Mouse (Mus musculus): Measurements from ENCODE around the gene Jade3. TPM values are rescaled to one million over a fixed set of nuclear protein-coding genes. Genes with fewer than 3 reads are reported as not detected.

Gene Jade3
- polyA plus RNA-seq, 1 experiment = 0.02 TPM

- Histone ChIP-seq H3K4me3 (replicated peaks) (no peak overlapping the region), H3K9me3 (ENCODE audit: control insufficient read depth, low read length) (no peaks in the 10 kb centered on the region), H3K27me3 (ENCODE audit: control insufficient read depth) (no peaks in the 10 kb centered on the region), H3K36me3 (ENCODE audit: control insufficient read depth) (peaks cover 14% of the 10 kb centered on the region), H3K4me1 (ENCODE audit: control insufficient read depth) (no peaks in the 10 kb centered on the region)
- no peak for TF ChIP-seq GATA1 (IDR thresholded peaks at IDR 0.05; ENCODE audit: low read length)
- TF ChIP-seq TAL1 (IDR thresholded peaks at IDR 0.05; ENCODE audit: low read length) = no peak
Measured at GRCm38 (mm10) chrX:20521578-20521977, 96.1 kb downstream of the Jade3 start.

- H3K4me3 ChIP-seq (replicated peaks) = no peak overlapping the region
- TF ChIP-seq TAL1 (IDR thresholded peaks at IDR 0.05; ENCODE audit: low read length) (no peak), GATA1 (IDR thresholded peaks at IDR 0.05; ENCODE audit: low read length) (no peak)
Measured at GRCm38 (mm10) chrX:20532621-20533020, 107.1 kb downstream of the Jade3 start.

GRCm38 (mm10) chrX:20543867-20544266 is 118.4 kb downstream of the Jade3 start:
- no peak overlapping the region for H3K4me3 ChIP-seq (replicated peaks)
- no peaks in the 10 kb centered on the region for H3K4me1 ChIP-seq (ENCODE audit: control insufficient read depth)
- TF ChIP-seq TAL1 (IDR thresholded peaks at IDR 0.05; ENCODE audit: low read length) = no peak
- TF ChIP-seq GATA1 (IDR thresholded peaks at IDR 0.05; ENCODE audit: low read length) = no peak
- H3K36me3 ChIP-seq (ENCODE audit: control insufficient read depth) = no peaks in the 10 kb centered on the region
- H3K9me3 ChIP-seq (ENCODE audit: control insufficient read depth, low read length) = no peaks in the 10 kb centered on the region
- H3K27me3 ChIP-seq (ENCODE audit: control insufficient read depth) = no peaks in the 10 kb centered on the region

More at GRCm38 (mm10) chrX:20532621-20533020, 107.1 kb downstream of the Jade3 start:
- H3K9me3 ChIP-seq (ENCODE audit: control insufficient read depth, low read length) = no peaks in the 10 kb centered on the region
- H3K36me3 ChIP-seq (ENCODE audit: control insufficient read depth) = no peaks in the 10 kb centered on the region
- H3K27me3 ChIP-seq (ENCODE audit: control insufficient read depth) = no peaks in the 10 kb centered on the region
- no peaks in the 10 kb centered on the region for H3K4me1 ChIP-seq (ENCODE audit: control insufficient read depth)

GRCm38 (mm10) chrX:20547609-20548008 is 122.1 kb downstream of the Jade3 start:
- Histone ChIP-seq H3K4me1 (ENCODE audit: control insufficient read depth) (no peaks in the 10 kb centered on the region), H3K4me3 (replicated peaks) (no peak overlapping the region), H3K9me3 (ENCODE audit: control insufficient read depth, low read length) (no peaks in the 10 kb centered on the region), H3K36me3 (ENCODE audit: control insufficient read depth) (no peaks in the 10 kb centered on the region), H3K27me3 (ENCODE audit: control insufficient read depth) (no peaks in the 10 kb centered on the region)
- TF ChIP-seq GATA1 (IDR thresholded peaks at IDR 0.05; ENCODE audit: low read length) (no peak), TAL1 (IDR thresholded peaks at IDR 0.05; ENCODE audit: low read length) (no peak)

GRCm38 (mm10) chrX:20548011-20548879 is 122.8 kb downstream of the Jade3 start:
- no peaks in the 10 kb centered on the region for H3K27me3 ChIP-seq (ENCODE audit: control insufficient read depth)
- no peaks in the 10 kb centered on the region for H3K9me3 ChIP-seq (ENCODE audit: control insufficient read depth, low read length)
- no peak overlapping the region for H3K4me3 ChIP-seq (replicated peaks)
- H3K36me3 ChIP-seq (ENCODE audit: control insufficient read depth) = no peaks in the 10 kb centered on the region
- H3K4me1 ChIP-seq (ENCODE audit: control insufficient read depth) = no peaks in the 10 kb centered on the region
- TF ChIP-seq GATA1 (IDR thresholded peaks at IDR 0.05; ENCODE audit: low read length) = no peak
- no peak for TF ChIP-seq TAL1 (IDR thresholded peaks at IDR 0.05; ENCODE audit: low read length)

GRCm38 (mm10) chrX:20548880-20549440 is 123.5 kb downstream of the Jade3 start:
- no peaks in the 10 kb centered on the region for H3K9me3 ChIP-seq (ENCODE audit: control insufficient read depth, low read length)
- H3K4me3 ChIP-seq (replicated peaks) = no peak overlapping the region
- no peak for TF ChIP-seq GATA1 (IDR thresholded peaks at IDR 0.05; ENCODE audit: low read length)
- no peak for TF ChIP-seq TAL1 (IDR thresholded peaks at IDR 0.05; ENCODE audit: low read length)
- H3K4me1 ChIP-seq (ENCODE audit: control insufficient read depth) = no peaks in the 10 kb centered on the region
- no peaks in the 10 kb centered on the region for H3K36me3 ChIP-seq (ENCODE audit: control insufficient read depth)
- H3K27me3 ChIP-seq (ENCODE audit: control insufficient read depth) = no peaks in the 10 kb centered on the region

- Histone ChIP-seq H3K4me1 (ENCODE audit: control insufficient read depth) (no peaks in the 10 kb centered on the region), H3K9me3 (ENCODE audit: control insufficient read depth, low read length) (no peaks in the 10 kb centered on the region), H3K27me3 (ENCODE audit: control insufficient read depth) (no peaks in the 10 kb centered on the region), H3K36me3 (ENCODE audit: control insufficient read depth) (no peaks in the 10 kb centered on the region), H3K4me3 (replicated peaks) (peak within 1 kb of the TSS; percentile 17)
- TF ChIP-seq GATA1 (IDR thresholded peaks at IDR 0.05; ENCODE audit: low read length) (no peak), TAL1 (IDR thresholded peaks at IDR 0.05; ENCODE audit: low read length) (no peak)
Measured at GRCm38 (mm10) chrX:20549532-20549931, 124.0 kb downstream of the Jade3 start, which contains the start of gene Rgn. TSS of gene Rgn (plus strand) at chrX:20549787.

- no peaks in the 10 kb centered on the region for H3K4me1 ChIP-seq (ENCODE audit: control insufficient read depth)
- no peak overlapping the region for H3K4me3 ChIP-seq (replicated peaks)
- no peaks in the 10 kb centered on the region for H3K36me3 ChIP-seq (ENCODE audit: control insufficient read depth)
- TF ChIP-seq TAL1 (IDR thresholded peaks at IDR 0.05; ENCODE audit: low read length) (no peak), GATA1 (IDR thresholded peaks at IDR 0.05; ENCODE audit: low read length) (no peak)
- H3K27me3 ChIP-seq (ENCODE audit: control insufficient read depth) = no peaks in the 10 kb centered on the region
- H3K9me3 ChIP-seq (ENCODE audit: control insufficient read depth, low read length) = no peaks in the 10 kb centered on the region
Measured at GRCm38 (mm10) chrX:20552199-20552598, 126.7 kb downstream of the Jade3 start.

GRCm38 (mm10) chrX:20561846-20562245 is 136.4 kb downstream of the Jade3 start:
- H3K4me3 ChIP-seq (replicated peaks) = no peak overlapping the region
- TF ChIP-seq GATA1 (IDR thresholded peaks at IDR 0.05; ENCODE audit: low read length) (no peak), TAL1 (IDR thresholded peaks at IDR 0.05; ENCODE audit: low read length) (no peak)
- H3K36me3 ChIP-seq (ENCODE audit: control insufficient read depth) = no peaks in the 10 kb centered on the region
- no peaks in the 10 kb centered on the region for H3K4me1 ChIP-seq (ENCODE audit: control insufficient read depth)
- H3K9me3 ChIP-seq (ENCODE audit: control insufficient read depth, low read length) = no peaks in the 10 kb centered on the region
- H3K27me3 ChIP-seq (ENCODE audit: control insufficient read depth) = no peaks in the 10 kb centered on the region

All from erythroblast, embryonic 14.5 days (primary cell).